9 mouse cellular contexts compared by ENCODE assay signal in genomic region chr4:151156904-151157303, GRCm38 (mm10).
DNase-seq lines count a peak whose midpoint lies in the region; ATAC-seq and TF ChIP-seq lines count a peak whose summit lies in the region.
"Had no signal": no experiment of that assay in that cellular context is flagged by ENCODE, and none has a peak within 500 bp of the region (broad histone marks: within the 10 kb centered on the region; RNA-seq: fewer than 3 reads in every experiment).

No protein-coding gene starts in this region.

- H3K27me3 ChIP-seq in forebrain, postnatal 0 days (ENCODE audit: insufficient read depth, low read length) = no peaks in the 10 kb centered on the region; the same call in 1 of the 2 replicates
- peaks cover 5% of the 10 kb centered on the region; the same call in 1 of the 2 replicates for H3K27me3 ChIP-seq in hindbrain, embryonic 16.5 days (replicated peaks; ENCODE audit: control insufficient read depth, insufficient read depth, low read length)
- H3K27me3 ChIP-seq in midbrain, embryonic 10.5 days (ENCODE audit: low read depth, poor library complexity, severe bottlenecking) = peaks cover 31% of the 10 kb centered on the region
- H3K27me3 ChIP-seq in small intestine, adult 2 months (ENCODE audit: control insufficient read depth, insufficient read depth, low read length) = no peaks in the 10 kb centered on the region

- H3K9ac ChIP-seq in forebrain, postnatal 0 days = no peak overlapping the region
- no peak overlapping the region for H3K9ac ChIP-seq in hindbrain, embryonic 16.5 days (ENCODE audit: low read depth, low read length)

- no peaks in the 10 kb centered on the region; the same call in 1 of the 2 replicates for H3K4me1 ChIP-seq in forebrain, postnatal 0 days (ENCODE audit: insufficient read depth)
- peaks cover 8% of the 10 kb centered on the region for H3K4me1 ChIP-seq in hindbrain, embryonic 16.5 days (ENCODE audit: control insufficient read depth, insufficient read depth, low read depth, low read length)
- peaks cover 26% of the 10 kb centered on the region for H3K4me1 ChIP-seq in midbrain, embryonic 10.5 days
- H3K4me1 ChIP-seq in small intestine, adult 2 months (ENCODE audit: control insufficient read depth, insufficient read depth, insufficient read length, low read length) = no peaks in the 10 kb centered on the region

- H3K36me3 ChIP-seq in forebrain, postnatal 0 days (ENCODE audit: insufficient read depth) = no peaks in the 10 kb centered on the region
- H3K36me3 ChIP-seq in hindbrain, embryonic 16.5 days (ENCODE audit: control insufficient read depth, insufficient read depth, low read length) = no peaks in the 10 kb centered on the region
- H3K36me3 ChIP-seq in midbrain, embryonic 10.5 days = no peaks in the 10 kb centered on the region
- no peaks in the 10 kb centered on the region for H3K36me3 ChIP-seq in small intestine, adult 2 months (ENCODE audit: control insufficient read depth, insufficient read depth, low read length)

- no peak overlapping the region for H3K4me2 ChIP-seq in forebrain, postnatal 0 days (ENCODE audit: low read depth)
- H3K4me2 ChIP-seq in hindbrain, embryonic 16.5 days (ENCODE audit: low read length) = no peak overlapping the region

- no peak overlapping the region for H3K27ac ChIP-seq in forebrain, postnatal 0 days (ENCODE audit: low read depth, low read length)
- no peak overlapping the region for H3K27ac ChIP-seq in hindbrain, embryonic 16.5 days (ENCODE audit: low read depth, low read length)
- H3K27ac ChIP-seq in midbrain, embryonic 10.5 days (replicated peaks) = no peak overlapping the region
- H3K27ac ChIP-seq in small intestine, adult 2 months (ENCODE audit: insufficient read depth, low read depth, low read length) = no peak overlapping the region

- no peak for TF ChIP-seq POLR2A in small intestine, adult 2 months (IDR thresholded peaks at IDR 0.05; ENCODE audit: low read depth, low read length)

- H3K4me3 ChIP-seq in forebrain, postnatal 0 days (ENCODE audit: low read depth, low read length) = no peak overlapping the region
- H3K4me3 ChIP-seq in hindbrain, embryonic 16.5 days (ENCODE audit: low read length) = no peak overlapping the region
- no peak overlapping the region for H3K4me3 ChIP-seq in midbrain, embryonic 10.5 days
- no peak overlapping the region for H3K4me3 ChIP-seq in small intestine, adult 2 months (ENCODE audit: low read depth, low read length)
- H3K4me3 ChIP-seq: megakaryocyte, embryonic 14.5 days had no signal

- WGBS in forebrain, postnatal 0 days = 2% methylated on average over 7 of the region's 7 CpGs
- whole genome bisulfite sequencing in hindbrain, embryonic 16.5 days = 2% methylated on average over 7 of the region's 7 CpGs
- 2% methylated on average over 7 of the region's 7 CpGs for WGBS in midbrain, embryonic 10.5 days
- WGBS in small intestine, adult 2 months = 3% methylated on average over 7 of the region's 7 CpGs

- TF ChIP-seq CTCF in forebrain, postnatal 0 days (IDR thresholded peaks at IDR 0.05; ENCODE audit: low read depth) = peak; percentile 99
- TF ChIP-seq CTCF in small intestine, adult 2 months (IDR thresholded peaks at IDR 0.05; ENCODE audit: extremely low read depth, insufficient read length, insufficient replicate concordance, low read depth, low read length) = peak; percentile 87; the same call in 1 of the 2 replicates

- peak; percentile 86 for ATAC-seq in forebrain, postnatal 0 days
- peak; percentile 63 for ATAC-seq in hindbrain, embryonic 16.5 days
- no peak for ATAC-seq in monocyte, adult 5-6 weeks (replicated peaks; ENCODE audit: insufficient number of reproducible peaks, low FRiP score, low TSS enrichment, poor library complexity, severe bottlenecking)

- H3K9me3 ChIP-seq in forebrain, postnatal 0 days (ENCODE audit: low read length) = no peaks in the 10 kb centered on the region
- no peaks in the 10 kb centered on the region for H3K9me3 ChIP-seq in hindbrain, embryonic 16.5 days (ENCODE audit: control insufficient read depth, low read length)
- H3K9me3 ChIP-seq in midbrain, embryonic 10.5 days (replicated peaks) = no peaks in the 10 kb centered on the region
- H3K9me3 ChIP-seq: megakaryocyte, embryonic 14.5 days had no signal

- DNase-seq in adipocyte (ENCODE audit: low spot score) = peak; percentile 84
- peak; percentile 90 for DNase-seq in cerebellum, adult 8-10 months
- peak; percentile 94 for DNase-seq in forebrain, postnatal 0 days
- peak; percentile 81 for DNase-seq in left cerebral cortex, adult 11 months (ENCODE audit: low spot score)
- DNase-seq in midbrain, embryonic 10.5 days (ENCODE audit: low spot score) = peak; percentile 83
